Mouse (Mus musculus): ENCODE measurements around the gene Olfr1449.
"Not testable (repeated sequence)": the region's sequence is repeated elsewhere in the genome, so short reads cannot be mapped to it uniquely, and the experiment has no call there.

DNA sequence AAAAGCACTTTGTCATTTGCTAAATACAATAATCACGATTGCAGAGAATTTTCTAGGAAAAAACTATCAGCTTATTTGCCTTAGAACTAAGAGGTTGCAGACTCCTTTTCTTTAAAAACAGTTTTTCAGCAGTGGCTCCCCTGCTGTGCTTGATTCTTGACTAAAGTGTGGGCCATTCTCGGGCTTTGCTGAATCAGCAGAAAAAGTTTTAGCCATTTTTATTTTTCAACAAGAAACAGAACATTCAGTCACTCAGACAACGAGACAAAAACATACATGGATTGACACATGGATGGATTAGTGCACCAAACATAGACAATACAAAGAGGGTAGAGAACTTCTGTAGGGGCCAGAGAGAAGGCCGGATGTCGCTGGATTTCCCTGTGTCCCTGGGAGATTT, 39.4 kb downstream of the Olfr1449 start:
- not testable (repeated sequence) for TF ChIP-seq ZNF384, CHD2 (IDR thresholded peaks at IDR 0.05; ENCODE audit: low read depth, low read length)
- peak; percentile 92 for TF ChIP-seq MAFK (IDR thresholded peaks at IDR 0.05; ENCODE audit: insufficient read depth, low read depth, low read length)
